Mouse (Mus musculus): ENCODE measurements at regions not wholly inside any gene's neighbourhood (a gene's known extent, or its start where the extent isn't known, plus 50 kb on each side); places are given as distances from the start of the nearest gene placed in this dataset.

DNA sequence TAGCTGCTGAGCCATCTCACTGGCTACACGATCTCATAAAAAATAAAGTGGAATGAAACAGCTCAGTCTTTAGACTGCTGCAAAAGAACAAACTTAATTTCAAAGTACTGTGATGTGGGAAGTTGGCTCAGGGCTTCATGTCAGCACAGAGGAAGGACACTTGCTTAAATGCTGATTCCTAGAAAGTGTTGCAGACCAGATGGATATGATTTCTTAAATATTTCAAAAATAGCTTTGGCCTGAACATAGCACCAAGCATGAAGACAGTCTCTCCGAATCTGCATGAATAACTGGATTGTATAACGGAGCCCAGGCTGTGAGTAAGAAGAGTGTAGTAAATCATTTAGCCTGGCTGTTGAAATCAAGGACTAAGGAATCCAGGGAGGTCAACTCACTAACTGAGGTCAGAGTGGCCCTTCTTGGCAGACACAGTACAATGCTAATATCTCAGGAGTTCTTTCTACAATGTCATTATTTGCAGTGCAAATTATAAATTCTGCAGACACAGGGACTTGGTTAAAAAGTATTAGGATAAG, 521.2 kb upstream of the Mon1b start:
- TF ChIP-seq EP300 (IDR thresholded peaks at IDR 0.05), result no peak
- TF ChIP-seq CTCF (IDR thresholded peaks at IDR 0.05), result no peak

All from lung, postnatal 0 days (tissue).